Mouse (Mus musculus) mature B cell (primary cell): ENCODE results near the gene Abhd14a.

Experiments
- in situ Hi-C: fragments of 300-500 bp; cut with MboI; formaldehyde crosslinking; loops from 2 replicates; pipeline ENCODE4 v1.14.3; 2019

Abhd14a gene

GRCm38 (mm10) chr9:106411091-106411594, 36.3 kb downstream of the Abhd14a start:
- in situ Hi-C loops, result no loop called here

GRCm38 (mm10) chr9:106410086-106410650, 37.3 kb downstream of the Abhd14a start:
- in situ Hi-C loops, result no loop called here

- in situ Hi-C loops, result no loop called here
Observed at GRCm38 (mm10) chr9:106409096-106409495, 38.4 kb downstream of the Abhd14a start.

GRCm38 (mm10) chr9:106406443-106407078, 40.9 kb downstream of the Abhd14a start:
- in situ Hi-C loops, result no loop called here

GRCm38 (mm10) chr9:106405275-106405674, 42.2 kb downstream of the Abhd14a start:
- in situ Hi-C loops, result no loop called here

GRCm38 (mm10) chr9:106402607-106403375, 44.7 kb downstream of the Abhd14a start:
- in situ Hi-C loops, result no loop called here

- in situ Hi-C loops, result no loop called here
Observed at GRCm38 (mm10) chr9:106402149-106402548, 45.3 kb downstream of the Abhd14a start.

GRCm38 (mm10) chr9:106399808-106400207, 47.7 kb downstream of the Abhd14a start:
- in situ Hi-C loops, result no loop called here

GRCm38 (mm10) chr9:106398667-106399311, 48.7 kb downstream of the Abhd14a start:
- in situ Hi-C loops, result no loop called here

- in situ Hi-C loops, result no loop called here
Observed at GRCm38 (mm10) chr9:106397733-106398132, 49.7 kb downstream of the Abhd14a start.

GRCm38 (mm10) chr9:106394649-106395602, 52.6 kb downstream of the Abhd14a start:
- in situ Hi-C loops, result no loop called here

GRCm38 (mm10) chr9:106393548-106393947, 53.9 kb downstream of the Abhd14a start:
- in situ Hi-C loops, result no loop called here

GRCm38 (mm10) chr9:106392828-106393527, 54.5 kb downstream of the Abhd14a start:
- in situ Hi-C loops, result no loop called here
